Mouse (Mus musculus) embryonic fibroblast, embryonic 13.5 days (primary cell): ENCODE data around the gene Slc11a2.

Experiments used
- CTCF ChIP-seq: IDR thresholded peaks from 2 replicates; pipeline ENCODE4 v1.5.1; 2011; ENCODE audit warnings: mild to moderate bottlenecking, control low read depth, low read length, moderate library complexity, borderline replicate concordance; ENCODE audit not compliant: insufficient read depth
- POLR2A ChIP-seq: IDR thresholded peaks from 2 replicates; pipeline ENCODE4 v1.6.1; 2011; ENCODE audit warnings: low read depth, mild to moderate bottlenecking, control low read depth, low read length, moderate library complexity

- TF ChIP-seq POLR2A (no peak), CTCF (no peak)
Measured at GRCm38 (mm10) chr15:100422476-100422875, 2.4 kb downstream of the Slc11a2 start.
